Mouse (Mus musculus) limb, embryonic 14.5 days (tissue): ENCODE results near the gene Apbb1. TPM values are rescaled to one million over a fixed set of nuclear protein-coding genes. Genes with fewer than 3 reads are reported as not detected.

Experiments used
- ATAC-seq: fragments of 200-750 bp; cut with Nextera tagmentation; 2 replicates; pipeline ENCODE4 v1.8.0; 2017; ENCODE audit warnings: low read depth, moderate number of reproducible peaks, moderate TSS enrichment; ENCODE audit not compliant: low FRiP score
- DNase-seq: peaks from one replicate; pipeline ENCODE4 v3.0.0-alpha.2; 2015; ENCODE audit warnings: low spot score
- H3K27ac ChIP-seq: fragments of 300-500 bp; sonication (generic); replicated peaks from 2 replicates; pipeline ENCODE4 v1.5.1; 2014; ENCODE audit warnings: low read depth, mild to moderate bottlenecking, low read length, moderate library complexity, mixed read lengths
- H3K27me3 ChIP-seq: fragments of 300-500 bp; sonication (generic); 2 replicates; pipeline ENCODE4 v1.6.1; 2014; ENCODE audit warnings: low read length, mixed read lengths; ENCODE audit not compliant: control insufficient read depth, insufficient read depth
- H3K36me3 ChIP-seq: fragments of 300-500 bp; sonication (generic); 2 replicates; pipeline ENCODE4 v1.6.1; 2014; ENCODE audit warnings: mild to moderate bottlenecking, low read length, moderate library complexity, mixed read lengths; ENCODE audit not compliant: control insufficient read depth, insufficient read depth
- H3K4me1 ChIP-seq: fragments of 300-500 bp; sonication (generic); 2 replicates; pipeline ENCODE4 v1.6.1; 2014; ENCODE audit warnings: antibody characterized with exemption, low read length, mixed read lengths; ENCODE audit not compliant: control insufficient read depth, insufficient read depth
- H3K4me2 ChIP-seq: fragments of 300-500 bp; sonication (generic); replicated peaks from 2 replicates; pipeline ENCODE4 v1.6.1; 2014; ENCODE audit warnings: low read depth, mild to moderate bottlenecking, low read length, moderate library complexity; ENCODE audit not compliant: severe bottlenecking
- H3K4me3 ChIP-seq: fragments of 300-500 bp; sonication (generic); replicated peaks from 2 replicates; pipeline ENCODE4 v1.5.1; 2014; ENCODE audit warnings: low read length
- H3K9ac ChIP-seq: fragments of 300-500 bp; sonication (generic); 2 replicates; pipeline ENCODE4 v1.6.1; 2014; ENCODE audit warnings: mild to moderate bottlenecking, low read depth, low read length, moderate library complexity; ENCODE audit not compliant: severe bottlenecking
- H3K9me3 ChIP-seq: fragments of 300-500 bp; sonication (generic); 2 replicates; pipeline ENCODE4 v1.6.1; 2016; ENCODE audit warnings: low read length; ENCODE audit not compliant: control insufficient read depth
- POLR2A ChIP-seq: fragments of 200-500 bp; IDR thresholded peaks from 2 replicates; pipeline ENCODE4 v1.8.0; 2012; ENCODE audit warnings: inconsistent platforms, mild to moderate bottlenecking, moderate library complexity, borderline replicate concordance; ENCODE audit not compliant: insufficient read depth, insufficient read length; ENCODE audit errors: extremely low read depth
- WGBS: fragments of 180-500 bp; shearing (Covaris S2); extraction: QIAGEN DNeasy Blood & Tissue Kit; methylation state at CpG from one replicate; pipeline ENCODE4 v1.1.7; 2014; 5-methylcytosine and 5-hydroxymethylcytosine counted together
- polyA plus RNA-seq, 2 experiments: library from polyadenylated mRNA; depleted of rRNA in 1 of 2; stranded (reverse) in 1 of 2; unstranded in 1 of 2; fragments of >200 nt; fragmentation: Nextera tagmentation in 1 of 2; extraction: Ambion mirVana in 1 of 2; gene quantifications; 2 replicates each; pipeline versions ENCODE4 v1.2.1 to v1.2.3; 2012 to 2014

Apbb1 gene
- polyA plus RNA-seq, 2 experiments: 30.3 to 55.1 TPM

DNA sequence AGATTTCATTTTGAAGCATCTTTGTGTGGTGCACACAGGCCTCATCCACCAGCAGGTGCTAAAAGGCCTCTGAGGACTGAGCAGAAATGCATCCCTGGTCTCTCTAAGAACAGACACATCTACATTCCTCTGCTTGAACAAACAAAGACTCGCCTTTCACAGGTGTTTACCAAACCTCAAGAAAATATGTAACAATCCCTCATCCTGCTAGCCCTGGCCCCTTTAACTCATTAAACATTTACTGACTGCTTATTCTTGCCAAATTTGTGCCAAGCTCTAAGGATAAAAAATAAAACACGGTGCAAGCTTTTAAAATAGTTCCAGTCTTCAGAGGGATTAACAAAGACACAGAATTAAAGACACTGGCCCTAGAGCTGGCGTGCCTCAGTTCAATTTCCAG, 38.2 kb upstream of the Apbb1 start:
- DNase-seq (no peak), ATAC-seq (no peak)
- no peak overlapping the region for H3K4me3 ChIP-seq
- TF ChIP-seq POLR2A: no peak
- H3K9ac ChIP-seq: no peak overlapping the region
- H3K36me3 ChIP-seq: peaks cover 85% of the 10 kb centered on the region
- WGBS: 70% methylated on average over 3 of the region's 3 CpGs
- H3K27ac ChIP-seq: no peak overlapping the region
- H3K4me1 ChIP-seq: no peaks in the 10 kb centered on the region
- H3K4me2 ChIP-seq: no peak overlapping the region
- H3K9me3 ChIP-seq: no peaks in the 10 kb centered on the region
- H3K27me3 ChIP-seq: no peaks in the 10 kb centered on the region

DNA sequence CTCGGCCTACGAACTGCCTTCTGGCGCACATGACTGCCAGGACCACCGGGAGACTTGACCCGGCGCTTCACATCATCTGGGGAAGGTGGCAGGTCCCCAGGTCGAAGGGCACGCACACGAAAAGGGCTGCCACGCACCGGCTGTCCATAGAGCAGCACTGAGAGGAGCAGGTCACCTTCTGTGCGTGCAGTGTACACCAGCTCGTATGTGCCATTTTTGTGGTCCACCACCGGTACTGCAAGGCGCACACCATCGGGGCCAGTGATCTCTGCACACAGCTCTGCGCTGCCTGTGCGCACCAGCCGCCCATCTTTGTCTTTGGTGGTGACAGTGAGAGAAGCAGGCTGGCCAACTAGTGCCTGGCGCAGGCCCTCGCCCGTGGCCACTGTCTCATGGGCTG, 36.4 kb upstream of the Apbb1 start:
- Histone ChIP-seq H3K27ac (no peak overlapping the region), H3K36me3 (peaks cover 85% of the 10 kb centered on the region), H3K4me2 (no peak overlapping the region), H3K9me3 (no peaks in the 10 kb centered on the region), H3K4me1 (no peaks in the 10 kb centered on the region), H3K4me3 (no peak overlapping the region), H3K27me3 (no peaks in the 10 kb centered on the region), H3K9ac (no peak overlapping the region)
- WGBS: 96% methylated on average over 22 of the region's 22 CpGs
- ATAC-seq (no peak), DNase-seq (no peak)
- TF ChIP-seq POLR2A: no peak

DNA sequence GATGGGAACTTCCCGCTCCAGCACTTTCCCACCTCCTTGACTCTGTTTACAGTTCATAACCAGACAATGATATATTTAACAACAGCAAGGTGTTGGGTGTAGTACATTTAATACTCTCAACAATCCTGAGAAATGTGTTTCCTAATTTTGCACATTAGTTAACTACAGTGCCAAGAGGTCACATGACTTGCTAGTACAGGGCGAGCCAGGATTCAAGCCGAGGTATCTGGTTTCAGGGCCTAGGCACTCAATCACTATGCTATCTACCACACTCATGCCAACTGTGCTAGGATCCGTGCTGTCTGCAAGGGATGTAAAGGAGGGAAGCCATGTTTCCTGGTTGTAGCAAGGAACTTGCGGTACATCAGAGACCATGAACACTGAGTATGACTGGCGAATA, 35.1 kb upstream of the Apbb1 start:
- TF ChIP-seq POLR2A: no peak
- 83% methylated on average over 6 of the region's 6 CpGs for WGBS
- Histone ChIP-seq H3K9ac (no peak overlapping the region), H3K4me3 (no peak overlapping the region), H3K9me3 (no peaks in the 10 kb centered on the region), H3K4me2 (no peak overlapping the region), H3K27me3 (no peaks in the 10 kb centered on the region), H3K4me1 (no peaks in the 10 kb centered on the region), H3K27ac (no peak overlapping the region), H3K36me3 (peaks cover 95% of the 10 kb centered on the region)
- no peak for DNase-seq
- no peak for ATAC-seq

DNA sequence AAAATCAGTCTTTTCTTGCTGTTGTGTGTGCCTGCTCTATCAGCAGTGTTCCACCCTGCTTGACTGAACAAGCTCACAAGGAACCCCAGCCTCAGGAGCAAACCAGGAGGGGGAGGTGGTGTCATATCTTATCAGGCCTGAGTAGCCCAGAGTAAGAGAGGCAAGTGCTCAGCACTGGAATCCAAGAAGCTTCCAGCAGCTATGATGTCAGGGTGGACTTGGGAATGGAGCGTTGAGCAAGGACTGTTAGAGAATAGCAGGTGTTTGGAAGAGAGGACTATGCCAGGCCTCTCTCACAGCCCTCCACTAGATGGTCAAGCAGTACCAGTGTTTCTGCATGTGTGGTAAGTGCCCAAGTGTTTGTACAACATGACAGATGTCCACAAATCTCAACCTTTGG, 34.3 kb upstream of the Apbb1 start:
- Histone ChIP-seq H3K27me3 (no peaks in the 10 kb centered on the region), H3K4me2 (no peak overlapping the region), H3K4me1 (no peaks in the 10 kb centered on the region), H3K9me3 (no peaks in the 10 kb centered on the region), H3K36me3 (peaks cover 95% of the 10 kb centered on the region), H3K9ac (no peak overlapping the region), H3K4me3 (no peak overlapping the region), H3K27ac (no peak overlapping the region)
- WGBS: 89% methylated on average over 1 of the region's 1 CpGs
- no peak for ATAC-seq
- no peak for TF ChIP-seq POLR2A
- DNase-seq: no peak

DNA sequence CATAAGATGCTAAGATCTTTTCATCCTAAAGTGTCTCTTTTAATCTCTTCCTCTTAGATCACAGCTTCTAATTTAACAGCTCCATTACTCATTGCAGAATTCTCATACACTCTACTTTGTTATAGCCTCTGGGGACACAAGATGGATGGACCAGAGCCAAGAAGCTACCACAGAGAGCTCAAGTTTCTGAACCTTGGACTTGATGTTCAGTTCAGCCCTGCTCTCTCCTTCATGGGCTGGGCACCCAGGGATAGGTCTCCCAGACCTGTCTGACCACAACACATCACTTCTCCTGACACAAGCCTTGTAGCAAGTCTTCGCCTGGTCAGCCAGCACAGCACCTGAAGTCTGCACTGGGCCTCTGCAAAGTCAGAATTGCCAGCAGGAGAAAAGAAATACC, 32.9 kb upstream of the Apbb1 start:
- ATAC-seq (no peak), DNase-seq (no peak)
- Histone ChIP-seq H3K4me3 (no peak overlapping the region), H3K27me3 (no peaks in the 10 kb centered on the region), H3K9ac (no peak overlapping the region), H3K4me1 (no peaks in the 10 kb centered on the region), H3K4me2 (no peak overlapping the region), H3K27ac (no peak overlapping the region), H3K9me3 (no peaks in the 10 kb centered on the region), H3K36me3 (peaks cover 96% of the 10 kb centered on the region)
- 84% methylated on average over 1 of the region's 1 CpGs for WGBS
- TF ChIP-seq POLR2A: no peak

DNA sequence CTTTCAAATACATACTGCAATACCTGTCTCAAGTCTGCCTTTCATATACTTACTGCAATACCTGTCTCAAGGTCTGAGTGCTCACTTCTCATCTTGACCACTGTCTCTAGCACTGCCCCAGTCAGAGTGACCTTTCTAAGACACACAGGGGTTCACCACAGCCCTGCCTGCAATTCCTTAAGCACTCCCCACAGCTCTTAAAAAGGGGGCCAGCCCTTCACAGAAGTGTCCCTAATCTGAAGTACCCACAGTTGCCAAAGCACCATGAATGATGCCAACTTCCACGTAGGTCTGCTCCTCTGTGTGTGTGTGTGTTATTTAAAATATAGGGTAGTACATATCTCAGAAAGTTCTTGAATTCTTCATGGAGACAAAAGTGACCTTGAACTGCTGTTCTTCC, 30.3 kb upstream of the Apbb1 start:
- ATAC-seq (no peak), DNase-seq (no peak)
- no peak overlapping the region for H3K27ac ChIP-seq
- H3K9ac ChIP-seq: no peak overlapping the region
- H3K27me3 ChIP-seq: no peaks in the 10 kb centered on the region
- H3K4me1 ChIP-seq: no peaks in the 10 kb centered on the region
- H3K9me3 ChIP-seq: no peaks in the 10 kb centered on the region
- no peak overlapping the region for H3K4me2 ChIP-seq
- TF ChIP-seq POLR2A: no peak
- H3K4me3 ChIP-seq: no peak overlapping the region
- H3K36me3 ChIP-seq: peaks cover 69% of the 10 kb centered on the region
- 95% methylated on average over 1 of the region's 1 CpGs for WGBS
